Mouse (Mus musculus) mouse trophoblast stem cell (cell line): ENCODE results near the gene Fthl17f.
"Not testable (repeated sequence)": the region's sequence is repeated elsewhere in the genome, so short reads cannot be mapped to it uniquely, and the experiment has no call there.

Source experiments
- in situ Hi-C, 2 experiments: fragments of 300-500 bp; cut with MseI, MboI; formaldehyde crosslinking; loops; 2 replicates in 1 of 2; 3 replicates in 1 of 2; pipeline ENCODE4 v1.15.1; 2025

Gene Fthl17f

DNA sequence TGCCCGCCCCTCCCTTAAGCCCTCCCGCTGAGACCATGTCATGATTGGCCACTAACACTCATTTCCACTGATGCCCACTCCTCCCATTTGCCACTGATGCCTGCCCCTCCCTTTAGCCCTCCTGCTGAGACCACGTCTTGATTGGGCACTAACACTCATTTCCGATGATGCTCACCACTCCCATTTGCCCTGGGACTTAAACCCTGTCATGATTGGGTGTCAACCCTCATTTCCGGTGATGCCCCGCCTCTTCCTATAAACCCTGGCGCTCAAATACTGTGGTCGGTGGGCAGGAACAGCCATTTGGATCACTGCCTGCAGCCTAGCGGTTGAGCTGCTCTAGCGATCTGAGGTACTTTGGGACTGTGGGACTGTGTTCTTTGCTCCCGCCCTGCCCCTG is at the start of gene Fthl17f:
Gene Fthl17f, plus strand, starts transcription at position 301 of the 400 bp plus-strand sequence.
- in situ Hi-C loops = not testable (repeated sequence)

GRCm38 (mm10) chrX:9016079-9016478 is 46.7 kb upstream of the Fthl17f start:
- in situ Hi-C loops = loop anchor here in 1 of 2 experiments (25.0 kb wide), 1 partner anchor 96 kb away; the partner anchor contains the start of gene 4930402K13Rik

DNA sequence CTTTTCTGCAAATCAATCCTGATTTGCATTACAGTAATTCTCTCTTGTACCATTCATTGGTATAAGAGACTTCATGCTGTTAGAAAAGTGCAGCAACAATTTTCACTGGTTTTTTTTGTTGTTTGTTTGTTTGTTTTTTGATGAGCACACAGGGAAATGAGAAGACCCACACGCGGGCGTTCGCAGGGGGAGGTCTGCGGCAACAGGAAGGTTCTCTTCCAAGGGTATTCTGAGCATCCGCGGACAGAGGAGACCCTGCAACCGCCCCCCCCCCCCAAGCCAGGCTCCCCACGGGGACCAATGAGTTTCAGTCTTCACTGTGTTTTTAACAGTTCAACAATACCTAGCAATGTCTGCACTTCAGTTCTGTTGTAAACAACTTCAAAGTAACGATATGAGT is 43.3 kb upstream of the Fthl17f start:
- in situ Hi-C loops = loop anchor here in 1 of 2 experiments (25.0 kb wide), 1 partner anchor 93 kb away; the partner anchor contains the start of gene 4930402K13Rik

DNA sequence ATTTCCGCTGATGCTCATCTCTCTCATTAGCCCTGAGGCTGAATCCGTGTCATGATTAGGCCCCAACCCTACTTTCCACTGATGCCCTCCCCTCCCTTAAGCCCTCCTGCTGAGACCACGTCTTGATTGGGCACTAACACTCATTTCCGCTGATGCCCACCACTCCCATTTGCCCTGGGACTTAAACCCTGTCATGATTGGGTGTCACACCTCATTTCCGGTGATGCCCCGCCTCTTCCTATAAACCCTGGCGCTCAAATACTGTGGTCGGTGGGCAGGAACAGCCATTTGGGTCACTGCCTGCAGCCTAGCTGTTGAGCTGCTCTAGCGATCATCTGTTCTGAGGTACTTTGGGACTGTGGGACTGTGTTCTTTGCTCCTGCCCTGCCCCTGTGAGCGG is 29.6 kb upstream of the Fthl17f start, which contains the start of gene Fthl17e:
Gene Fthl17e, plus strand, starts transcription at position 301 of the 400 bp plus-strand sequence.
- in situ Hi-C loops = not testable (repeated sequence)

GRCm38 (mm10) chrX:9041611-9042010 is 21.2 kb upstream of the Fthl17f start:
- in situ Hi-C loops = not testable (repeated sequence)

- in situ Hi-C loops = not testable (repeated sequence)
Measured at GRCm38 (mm10) chrX:9060952-9061351, 1.9 kb upstream of the Fthl17f start.

- in situ Hi-C loops = no loop called here
Measured at GRCm38 (mm10) chrX:9062101-9062500, 714 bp upstream of the Fthl17f start.

DNA sequence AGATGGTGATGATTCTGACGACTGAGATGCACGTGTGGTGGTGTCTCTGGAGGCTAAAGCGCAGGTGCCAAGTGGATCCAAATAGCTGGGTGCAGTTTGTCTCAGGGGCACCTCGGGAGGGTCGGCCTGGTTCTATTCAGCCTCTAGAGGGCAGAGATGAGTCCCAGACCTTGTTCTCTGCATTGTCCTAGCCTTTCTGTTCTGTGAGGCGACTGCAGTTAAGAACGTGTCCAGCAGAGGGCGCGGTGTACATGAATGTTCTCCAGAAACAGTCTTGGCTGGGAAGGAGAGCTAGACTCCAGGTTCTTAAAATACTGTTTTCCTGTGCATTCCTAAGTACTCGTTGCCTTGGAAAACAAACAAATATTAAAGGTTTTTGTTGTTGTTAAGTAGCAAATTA is 14.9 kb downstream of the Fthl17f start:
- in situ Hi-C loops = not testable (repeated sequence)

- in situ Hi-C loops = not testable (repeated sequence)
Measured at GRCm38 (mm10) chrX:9095066-9095465, 32.3 kb downstream of the Fthl17f start.

DNA sequence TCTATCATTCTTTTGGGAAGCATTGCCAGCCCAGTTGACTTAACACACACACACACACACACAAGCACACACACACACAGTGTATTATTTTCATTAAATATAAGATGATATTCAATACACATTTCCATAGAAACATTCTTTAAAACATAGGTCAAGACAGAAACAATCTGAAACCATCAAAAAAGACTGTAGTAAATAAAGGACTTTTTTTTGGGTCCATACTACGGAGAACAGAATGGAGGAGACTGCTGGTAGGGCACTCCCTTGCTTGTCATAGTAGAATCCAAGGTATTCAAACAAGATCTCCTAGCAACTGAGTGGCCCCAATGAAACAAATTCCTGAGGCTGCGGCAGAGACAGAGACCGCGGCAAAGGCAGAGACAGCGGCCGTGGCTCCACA is 41.4 kb downstream of the Fthl17f start, which contains the start of gene 4930402K13Rik:
Gene 4930402K13Rik, plus strand, starts transcription at position 301 of the 400 bp plus-strand sequence.
- in situ Hi-C loops = loop anchor here in 1 of 2 experiments (25.0 kb wide), 1 partner anchor 92 kb away; no protein-coding TSS in a partner anchor

GRCm38 (mm10) chrX:9110381-9110780 is 47.6 kb downstream of the Fthl17f start:
- in situ Hi-C loops = loop anchor here in 1 of 2 experiments (25.0 kb wide), 1 partner anchor 98 kb away; no protein-coding TSS in a partner anchor
